Mouse (Mus musculus) bone marrow, adult 2 months (tissue): ENCODE data around the gene Cyp24a1. TPM values are rescaled to one million over a fixed set of nuclear protein-coding genes. Genes with fewer than 3 reads are reported as not detected.

Experiments used
- H3K27ac ChIP-seq: fragments of 200-500 bp; 2 replicates; pipeline ENCODE4 v1.5.1; 2012; ENCODE audit warnings: low read depth, mild to moderate bottlenecking, control low read depth, inconsistent platforms, low read length; ENCODE audit not compliant: control insufficient read depth, poor library complexity, insufficient read depth
- H3K4me1 ChIP-seq: fragments of 200-500 bp; 2 replicates; pipeline ENCODE4 v1.6.1; 2011; ENCODE audit warnings: low read length; ENCODE audit not compliant: control insufficient read depth, insufficient read depth
- H3K4me3 ChIP-seq: fragments of 200-500 bp; replicated peaks from 2 replicates; pipeline ENCODE3; 2011; ENCODE audit warnings: mild to moderate bottlenecking, low read depth, low read length, control low read depth; ENCODE audit not compliant: control insufficient read depth
- CTCF ChIP-seq: fragments of 200-500 bp; IDR thresholded peaks from 2 replicates; pipeline ENCODE4 v1.5.1; 2011; ENCODE audit warnings: low read length, control low read depth; ENCODE audit not compliant: control insufficient read depth, insufficient read depth
- POLR2A ChIP-seq: fragments of 200-500 bp; IDR thresholded peaks from 2 replicates; pipeline ENCODE4 v1.6.1; 2011; ENCODE audit warnings: low read depth, mild to moderate bottlenecking, control low read depth, low read length, borderline replicate concordance; ENCODE audit not compliant: control insufficient read depth
- WGBS: fragments of 180-500 bp; shearing (Covaris S2); methylation state at CpG from one replicate; pipeline ENCODE4 v1.1.7; 2018; 5-methylcytosine and 5-hydroxymethylcytosine counted together
- polyA plus RNA-seq: library from polyadenylated mRNA; stranded (reverse); fragments of >200 nt; gene quantifications from 2 replicates; pipeline ENCODE4 v1.2.4, GENCODE M21; 2011; ENCODE audit warnings: low replicate concordance; ENCODE audit not compliant: missing spikeins, insufficient read depth, insufficient read length

Gene Cyp24a1
- polyA plus RNA-seq, 1 experiment, result not detected

DNA sequence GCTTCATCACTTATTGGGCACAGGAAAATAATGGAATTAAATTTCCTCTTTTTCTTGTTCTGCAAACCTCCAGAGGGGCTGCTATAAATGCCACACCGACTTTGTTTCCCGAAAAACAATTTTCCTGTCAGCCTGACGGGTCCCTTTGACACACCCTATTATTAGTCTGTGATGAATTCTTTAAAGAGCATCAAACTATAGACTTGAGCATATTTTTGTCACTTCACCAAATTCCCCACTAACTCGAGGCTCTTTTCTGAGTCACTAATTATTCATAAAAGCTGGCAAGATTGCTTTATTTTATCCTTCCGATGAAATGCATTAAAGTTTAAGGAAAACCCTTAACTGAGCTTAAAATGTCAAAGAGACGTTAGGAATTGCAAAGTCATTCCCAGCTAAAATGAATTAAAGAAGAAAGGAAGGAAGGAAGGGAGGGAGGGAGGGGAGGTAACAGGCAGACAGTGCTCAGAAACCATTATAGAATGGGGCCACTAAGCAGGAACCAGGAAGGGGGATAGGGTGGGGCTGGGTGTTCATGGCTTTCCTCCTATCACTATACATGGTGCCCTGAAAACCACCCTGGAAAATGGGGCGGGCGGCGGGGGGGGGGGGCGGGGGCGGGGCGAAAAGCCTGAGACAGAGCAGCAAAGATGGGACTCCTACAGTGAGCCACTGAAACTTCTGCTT is 37.3 kb upstream of the Cyp24a1 start:
- Histone ChIP-seq H3K4me1 (no peaks in the 10 kb centered on the region), H3K4me3 (no peak overlapping the region), H3K27ac (no peak overlapping the region)
- TF ChIP-seq POLR2A (no peak), CTCF (no peak)
- WGBS, result 6% methylated on average over 12 of the region's 12 CpGs

DNA sequence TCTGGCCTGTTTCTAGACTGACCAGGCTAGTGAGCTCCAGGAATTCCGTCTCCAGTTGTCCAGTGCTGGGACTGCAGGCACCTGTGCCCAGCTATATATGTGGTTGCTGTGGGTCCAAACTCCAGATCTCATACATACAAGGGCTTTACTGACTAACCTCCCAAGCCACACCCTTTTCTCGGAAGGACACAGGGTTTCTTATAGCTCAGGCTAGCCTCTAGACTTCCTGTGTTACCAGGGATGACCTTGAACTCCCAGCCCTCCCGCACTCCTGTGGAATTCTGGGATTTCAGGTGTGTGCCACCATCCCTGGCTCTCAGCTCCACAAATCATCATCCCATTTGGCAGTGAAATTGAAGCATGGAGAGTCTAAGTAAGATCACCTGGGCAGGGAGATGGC is 33.3 kb upstream of the Cyp24a1 start:
- TF ChIP-seq CTCF (no peak), POLR2A (no peak)
- Histone ChIP-seq H3K4me1 (no peaks in the 10 kb centered on the region), H3K4me3 (no peak overlapping the region), H3K27ac (no peak overlapping the region)
- WGBS, result 77% methylated on average over 3 of the region's 3 CpGs

DNA sequence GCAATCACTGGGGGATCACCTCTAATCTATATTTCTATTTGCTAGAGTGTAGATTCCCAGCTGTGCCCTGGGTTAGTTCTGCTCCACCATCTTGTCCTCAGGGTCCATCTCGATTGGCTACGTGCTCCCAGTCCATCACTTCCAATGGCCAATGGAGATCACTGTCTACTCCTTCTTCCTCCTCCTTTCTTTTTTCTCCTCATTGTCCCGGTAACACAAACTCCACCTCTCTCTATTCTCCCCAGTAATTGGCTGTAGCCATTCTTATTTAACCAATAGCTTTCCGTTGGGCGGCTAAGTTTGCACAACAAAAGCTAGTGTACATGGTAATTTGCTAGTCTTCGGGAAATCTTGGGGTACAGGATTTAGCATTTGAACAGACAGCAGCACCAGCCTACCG is 32.8 kb upstream of the Cyp24a1 start:
- no peaks in the 10 kb centered on the region for H3K4me1 ChIP-seq
- no peak overlapping the region for H3K4me3 ChIP-seq
- no peak overlapping the region for H3K27ac ChIP-seq
- WGBS, result 84% methylated on average over 7 of the region's 7 CpGs
- TF ChIP-seq POLR2A (no peak), CTCF (no peak)

DNA sequence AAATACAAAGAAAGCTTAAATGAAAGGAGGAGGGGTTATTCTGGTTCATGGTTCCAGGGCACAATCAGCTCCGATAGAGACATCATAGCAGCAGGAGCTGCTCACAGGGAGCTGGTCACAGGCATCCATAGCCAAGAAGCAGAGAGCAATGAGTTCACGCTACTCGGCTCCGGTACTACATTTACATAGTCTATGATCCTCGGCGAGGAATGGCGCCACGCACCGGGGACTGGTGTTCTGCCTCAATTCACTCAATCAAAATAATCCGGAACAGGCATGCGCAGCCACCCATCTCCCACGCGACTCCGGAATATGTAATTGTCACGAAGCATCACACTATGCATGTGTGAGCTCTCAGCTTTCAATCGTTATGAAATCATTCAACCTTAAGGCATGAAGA is 31.1 kb upstream of the Cyp24a1 start:
- no peaks in the 10 kb centered on the region for H3K4me1 ChIP-seq
- H3K4me3 ChIP-seq, result no peak overlapping the region
- WGBS, result 91% methylated on average over 16 of the region's 16 CpGs
- TF ChIP-seq CTCF, result no peak
- TF ChIP-seq POLR2A, result no peak
- H3K27ac ChIP-seq, result no peak overlapping the region

DNA sequence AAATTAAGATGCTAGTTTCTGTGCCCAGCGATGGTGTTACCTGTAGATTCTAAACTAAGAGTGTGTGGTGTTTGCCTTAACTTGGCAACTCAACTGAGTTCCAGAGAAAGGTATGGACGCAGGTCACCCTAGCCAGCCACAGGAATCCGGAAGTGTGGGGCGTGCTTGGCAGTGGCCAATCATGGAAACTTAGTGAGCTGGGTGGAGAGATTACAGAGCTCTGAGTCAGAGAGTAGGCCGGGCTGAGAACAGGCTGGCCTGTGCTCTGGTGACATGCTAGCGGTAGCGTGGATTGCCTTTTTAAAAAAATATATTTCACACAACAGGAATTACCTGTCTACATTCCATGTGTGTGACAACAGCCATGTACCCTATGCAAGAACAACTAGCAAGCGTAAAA is 29.6 kb upstream of the Cyp24a1 start:
- TF ChIP-seq POLR2A (no peak), CTCF (no peak)
- Histone ChIP-seq H3K27ac (no peak overlapping the region), H3K4me3 (no peak overlapping the region), H3K4me1 (no peaks in the 10 kb centered on the region)
- WGBS, result 76% methylated on average over 8 of the region's 8 CpGs

DNA sequence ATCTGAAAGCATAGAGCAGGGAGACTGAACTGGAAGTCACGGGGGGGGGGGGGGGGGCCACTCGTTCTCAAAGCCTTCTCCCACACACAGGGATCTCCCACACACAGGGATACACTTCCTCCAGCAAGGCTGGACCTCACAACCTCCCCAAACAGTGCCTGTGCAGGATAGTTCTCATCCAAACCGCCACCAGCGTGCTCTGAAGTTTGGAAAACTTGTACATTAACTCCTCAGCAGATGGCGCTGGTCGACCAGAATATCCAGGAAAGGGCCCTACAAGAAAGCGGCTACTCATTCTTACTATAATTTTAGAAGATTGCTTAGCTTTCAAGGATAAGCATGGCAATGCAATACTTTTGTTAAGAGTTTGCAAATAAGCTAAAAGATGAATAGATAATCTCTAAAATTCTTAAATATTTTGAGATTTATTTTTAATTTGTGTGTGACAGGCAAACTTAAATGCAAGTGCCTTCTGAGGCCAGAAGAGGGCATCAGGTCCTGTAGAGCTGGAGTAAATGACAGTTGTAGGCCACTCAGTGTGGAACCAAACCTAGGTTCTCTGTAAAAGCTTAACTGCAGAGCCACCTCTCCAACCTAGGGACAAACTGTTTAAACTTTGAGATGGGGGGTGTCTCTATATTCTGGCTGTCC is 23.5 kb upstream of the Cyp24a1 start:
- TF ChIP-seq POLR2A, result no peak
- peak; percentile 39; the same call in 1 of the 2 replicates for TF ChIP-seq CTCF
- no peak overlapping the region for H3K4me3 ChIP-seq
- no peaks in the 10 kb centered on the region for H3K4me1 ChIP-seq
- no peak overlapping the region for H3K27ac ChIP-seq
- 12% methylated on average over 7 of the region's 7 CpGs for WGBS

DNA sequence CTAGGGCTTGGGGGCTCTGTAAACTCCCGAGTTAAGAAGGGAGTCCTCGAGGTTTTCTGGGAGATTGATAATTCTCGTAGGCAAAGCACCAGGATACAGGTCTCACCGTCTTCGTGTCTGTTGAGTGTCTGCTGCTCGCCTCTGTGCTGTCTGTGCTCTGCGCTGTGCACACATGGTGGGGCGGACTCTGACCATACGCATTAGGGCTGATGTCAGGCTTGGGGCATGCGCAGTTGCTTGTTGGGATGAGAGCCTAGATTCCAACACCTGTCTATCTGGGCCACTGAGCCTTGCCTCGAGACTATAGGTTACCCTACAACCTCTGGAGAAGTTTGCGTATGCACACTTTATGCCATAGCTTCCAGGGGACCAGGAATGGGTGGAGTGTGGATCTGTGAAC is 16.8 kb upstream of the Cyp24a1 start:
- Histone ChIP-seq H3K27ac (no peak overlapping the region), H3K4me1 (peaks cover 4% of the 10 kb centered on the region), H3K4me3 (no peak overlapping the region)
- TF ChIP-seq POLR2A, result no peak
- TF ChIP-seq CTCF, result no peak
- 88% methylated on average over 12 of the region's 12 CpGs for WGBS

DNA sequence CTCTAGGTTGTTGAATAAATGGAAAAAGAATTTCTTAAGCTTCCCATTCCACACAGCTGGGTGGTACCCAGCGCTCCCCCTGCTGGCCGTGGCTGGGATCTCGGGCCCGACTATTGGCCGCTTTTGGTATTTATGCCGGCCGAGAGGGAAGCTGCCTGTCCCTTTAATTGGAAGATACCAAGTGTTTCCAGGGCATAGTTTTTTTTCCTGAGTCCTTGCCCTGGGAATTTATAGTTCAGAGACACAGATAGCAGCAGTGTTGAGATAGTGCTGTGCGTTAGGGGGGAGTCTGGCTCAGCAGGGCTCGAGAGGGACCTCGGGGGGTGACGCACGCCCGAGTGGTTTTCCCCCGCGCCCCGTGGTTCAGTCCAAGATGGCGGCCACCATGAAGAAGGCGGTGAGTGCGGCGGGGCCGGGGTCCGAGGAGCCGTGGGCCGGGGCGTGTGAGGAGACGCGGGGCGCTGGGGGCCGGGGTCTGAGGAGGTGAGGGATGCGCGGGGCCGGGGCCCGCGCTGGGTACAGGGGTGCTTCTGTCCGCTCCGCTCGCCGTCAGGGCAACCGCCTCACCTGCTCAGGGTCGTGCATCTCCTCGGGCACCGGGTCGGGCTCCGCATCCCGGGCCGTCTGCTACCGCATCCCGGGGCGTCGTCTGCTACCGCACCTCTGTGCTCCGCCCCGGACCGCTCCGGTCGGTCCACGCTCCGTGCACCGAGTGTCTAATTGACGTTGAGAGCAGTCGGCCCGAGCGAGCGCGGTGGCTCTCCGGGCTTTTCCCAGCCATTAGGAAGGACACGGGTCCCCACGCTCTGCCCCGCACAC is 14.3 kb upstream of the Cyp24a1 start:
- Histone ChIP-seq H3K4me1 (peaks cover 4% of the 10 kb centered on the region), H3K4me3 (peak overlapping the region; percentile 88), H3K27ac (peak overlapping the region; percentile 77)
- TF ChIP-seq POLR2A (peak; percentile 8; the same call in 1 of the 2 replicates), CTCF (peak; percentile 91)
- WGBS, result under 1% methylated on average over 69 of the region's 69 CpGs
